Mouse (Mus musculus) left cerebral cortex, postnatal 14 days (tissue): ENCODE results near the gene Pnmt. TPM values are rescaled to one million over a fixed set of nuclear protein-coding genes. Genes with fewer than 3 reads are reported as not detected.

Experiments used
- DNase-seq, 2 experiments: peaks; one replicate each; pipeline ENCODE4 v3.0.0; 2021 to 2022; ENCODE audit warnings: low spot score in 2 of 2, mixed read lengths in 1 of 2
- intact Hi-C: fragments of 180-260 bp; cut with DNase I; formaldehyde crosslinking; loops from one replicate; pipeline ENCODE4 v1.15.1; 2025
- total RNA-seq, 2 experiments: library from RNA; stranded (reverse); gene quantifications; 2 replicates each; pipeline ENCODE4 v1.2.3; 2021

The Pnmt gene
- total RNA-seq, 2 experiments from 2014 or later: 0.78 to 1.0 TPM

DNA sequence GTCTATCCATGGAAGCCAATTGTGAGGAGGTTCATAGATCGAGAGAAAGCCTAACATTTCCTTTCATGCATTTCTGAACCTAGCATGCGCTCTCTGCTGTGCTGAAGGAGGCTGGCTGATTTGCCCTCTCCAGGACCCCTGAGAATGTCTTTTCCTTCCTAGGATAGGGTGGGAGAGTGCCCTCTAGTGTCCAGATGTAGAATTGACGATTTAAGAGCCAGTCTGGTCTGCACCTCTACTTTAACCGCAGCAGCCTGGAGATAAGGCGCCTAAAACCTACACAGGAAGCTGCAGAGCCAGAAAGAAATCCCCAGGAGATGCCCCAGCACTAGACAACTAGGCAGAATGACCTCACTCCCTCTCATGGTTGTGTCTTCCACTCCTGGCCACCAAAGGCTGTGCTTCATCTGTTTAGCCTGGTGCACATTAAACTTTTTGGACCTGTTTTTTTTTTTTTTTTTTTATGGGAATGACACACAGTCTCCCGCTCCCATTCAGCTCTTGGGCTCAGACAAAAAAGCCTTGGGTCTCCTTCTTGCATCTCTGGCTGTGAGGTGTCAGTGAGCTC is 30.4 kb upstream of the Pnmt start:
- intact Hi-C loops: no loop called here
- peak; percentile 73 to 80 for DNase-seq

DNA sequence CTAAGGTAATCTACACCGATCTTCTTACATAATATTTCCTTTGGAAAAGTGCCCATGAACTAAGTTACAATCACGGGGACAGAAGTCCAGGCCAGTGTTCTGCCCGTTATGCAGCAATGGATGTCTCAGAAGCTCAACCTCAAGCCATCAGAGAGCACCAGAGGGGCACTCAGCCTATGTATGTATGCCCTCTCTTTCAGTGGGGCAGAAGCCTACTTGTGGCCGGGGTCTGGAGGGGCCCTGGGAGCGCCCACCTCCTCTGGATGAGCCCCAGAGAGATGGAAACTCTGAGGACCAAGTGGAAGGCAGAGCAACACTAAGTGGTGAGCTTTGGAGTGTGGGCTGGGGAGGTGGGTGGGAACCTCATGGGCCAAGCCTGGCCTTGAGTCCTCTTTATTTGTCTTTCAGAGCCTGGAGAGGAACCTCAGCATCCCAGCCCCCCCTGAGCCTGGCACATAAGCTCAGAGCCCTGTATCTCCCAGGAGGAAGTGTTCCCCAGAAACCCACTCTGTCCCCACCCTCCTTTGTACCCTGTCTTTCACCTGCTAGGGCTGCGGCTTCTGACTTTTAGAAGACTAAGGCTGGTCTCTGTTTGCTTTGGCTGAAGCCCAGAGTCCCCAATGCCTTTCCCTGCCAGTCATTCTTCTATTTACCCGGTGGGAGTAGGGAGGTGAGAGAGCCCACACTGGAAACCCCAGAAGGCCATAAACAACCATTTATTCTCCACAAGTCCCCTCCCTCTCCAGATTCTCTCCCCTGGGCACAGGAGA is 29.4 kb upstream of the Pnmt start:
- no peak for DNase-seq

DNA sequence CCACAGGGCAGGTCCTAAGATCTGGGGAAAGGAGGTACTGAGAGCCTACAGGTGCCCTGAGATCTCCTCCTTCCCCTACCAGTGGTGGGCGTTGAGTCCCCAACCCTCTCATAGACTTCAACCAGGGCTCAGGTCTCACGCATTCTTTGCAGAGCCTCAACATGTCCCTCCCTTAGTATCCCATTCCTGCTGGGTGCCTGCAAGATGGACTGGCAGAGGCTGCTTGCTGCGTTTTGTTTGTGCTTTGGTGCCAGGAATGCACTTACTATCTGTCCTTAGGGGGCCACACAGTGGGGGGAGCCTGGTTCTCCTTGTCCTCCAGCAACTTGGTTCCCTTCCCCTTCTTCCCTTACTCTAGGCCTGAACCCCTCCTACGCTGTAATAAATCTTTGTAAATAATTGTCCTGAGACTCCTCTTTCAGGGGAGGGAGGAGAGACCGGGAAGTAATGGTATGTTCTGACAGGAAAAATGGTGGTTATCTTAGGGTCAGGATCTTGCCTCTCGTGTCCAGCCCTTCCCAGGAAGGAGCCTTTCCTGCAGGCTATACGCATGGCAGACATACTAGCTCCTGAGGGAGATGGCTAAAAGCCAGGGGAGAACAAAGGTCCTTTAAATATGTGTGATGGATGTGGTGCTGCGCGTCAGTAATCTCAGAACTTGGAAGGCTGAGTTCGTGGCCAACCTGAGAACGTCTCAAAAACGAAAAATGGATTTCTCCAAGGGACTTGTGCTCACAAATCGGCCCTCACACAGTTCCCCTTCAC is 28.7 kb upstream of the Pnmt start:
- no peak for DNase-seq
- intact Hi-C loops: no loop called here

More for the DNA sequence above, 29.4 kb upstream of the Pnmt start:
- intact Hi-C loops: no loop called here

DNA sequence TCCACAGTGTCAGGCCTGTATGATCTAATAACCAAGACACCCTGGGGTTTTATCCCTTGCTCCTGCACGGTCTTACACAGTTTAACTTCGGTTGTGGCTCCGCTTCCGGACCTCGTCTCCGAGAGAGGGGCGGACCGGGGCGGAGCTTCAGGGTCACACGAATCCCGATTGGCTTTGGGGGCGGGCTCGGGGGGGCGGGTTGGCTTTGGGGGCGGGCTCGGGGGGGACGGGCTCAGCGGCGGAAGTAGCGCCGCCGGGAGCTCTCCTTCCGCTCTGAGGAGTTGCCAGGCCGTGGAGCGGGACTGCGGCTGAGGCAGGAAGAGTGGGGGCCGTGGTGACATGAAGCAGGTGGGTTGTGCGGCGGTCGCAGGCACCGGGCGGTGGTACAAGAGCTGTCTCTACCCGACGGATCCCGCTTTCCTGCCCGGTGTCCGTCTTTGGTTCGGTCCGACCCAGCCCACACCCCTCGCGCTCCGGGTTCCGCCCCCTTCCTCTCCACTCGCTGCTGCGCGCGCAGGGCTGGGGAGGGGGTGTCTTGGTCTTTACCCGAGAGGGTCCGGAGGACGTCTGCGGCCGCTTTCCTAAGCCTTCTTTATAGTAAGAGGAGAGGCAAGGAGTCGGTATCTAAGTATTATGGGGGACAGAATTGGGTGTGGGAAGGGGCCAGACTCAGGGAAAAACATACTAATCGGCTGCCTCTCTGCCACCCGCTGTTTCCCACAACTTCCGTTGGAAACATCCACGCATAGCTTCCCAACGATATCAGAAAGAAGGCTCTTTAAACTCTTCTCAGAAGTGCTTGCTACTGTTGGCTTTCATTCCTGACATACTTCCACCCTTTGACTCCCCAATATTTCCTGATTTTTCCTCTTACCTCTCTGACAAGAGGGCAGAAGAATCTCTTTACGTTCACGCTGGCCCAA is 27.8 kb upstream of the Pnmt start, which contains the start of gene Stard3:
Gene Stard3 (plus strand): TSS at position 208 of the 923 bp plus-strand sequence.
- peak; percentile 87 for DNase-seq
- intact Hi-C loops: no loop called here

DNA sequence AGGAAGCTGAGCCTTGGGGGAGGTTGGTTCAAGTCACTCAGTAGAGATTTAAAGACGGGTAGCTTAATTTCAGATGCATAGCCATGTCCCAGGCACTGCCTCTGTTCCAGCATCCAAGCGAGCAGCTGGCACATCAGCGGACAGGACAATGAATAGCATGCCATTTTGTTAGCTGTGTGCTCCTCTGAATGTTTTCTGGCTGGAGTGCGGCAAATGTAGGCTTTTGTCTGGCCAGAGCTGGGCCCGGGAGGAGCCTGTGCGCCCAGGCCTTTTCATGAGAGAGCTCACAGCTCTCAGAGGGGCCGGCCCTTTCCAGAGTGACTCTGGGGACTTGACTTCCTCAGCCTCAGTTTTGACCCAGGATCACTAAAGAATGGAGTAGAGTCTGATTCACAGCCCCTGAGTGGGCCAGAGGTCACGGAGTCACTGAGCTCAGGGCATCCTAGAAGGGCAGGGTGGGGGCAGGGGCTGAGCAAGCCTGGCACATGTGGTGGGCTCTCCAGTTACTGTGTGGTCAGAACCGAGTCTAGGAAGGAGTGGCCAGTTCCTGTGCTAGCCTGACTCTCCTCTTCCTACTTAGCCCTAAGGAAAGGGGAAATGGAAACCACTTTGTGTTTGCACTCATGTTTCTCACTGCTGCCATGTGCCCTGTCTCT is 25.3 kb upstream of the Pnmt start:
- DNase-seq: no peak
- intact Hi-C loops: no loop called here

DNA sequence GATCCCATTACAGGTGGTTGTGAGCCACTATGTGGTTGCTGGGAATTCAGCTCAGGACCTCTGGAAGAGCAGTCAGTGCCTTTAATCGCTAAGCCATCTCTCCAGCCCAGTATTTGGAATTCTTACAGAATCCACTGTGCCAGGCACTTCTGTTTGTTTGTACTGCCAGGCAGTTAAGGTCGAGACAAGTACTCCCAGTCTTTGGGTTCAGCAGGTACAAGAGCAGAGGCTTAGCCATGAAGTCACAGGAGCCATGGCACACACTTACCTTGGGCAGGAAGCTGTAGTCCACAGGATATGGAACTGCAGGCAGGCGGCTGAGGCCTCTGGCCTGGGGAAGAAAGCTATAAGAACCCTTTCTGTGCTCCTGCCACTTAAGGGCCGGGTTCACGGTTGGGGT is 22.4 kb upstream of the Pnmt start:
- no peak for DNase-seq
- intact Hi-C loops: no loop called here

DNA sequence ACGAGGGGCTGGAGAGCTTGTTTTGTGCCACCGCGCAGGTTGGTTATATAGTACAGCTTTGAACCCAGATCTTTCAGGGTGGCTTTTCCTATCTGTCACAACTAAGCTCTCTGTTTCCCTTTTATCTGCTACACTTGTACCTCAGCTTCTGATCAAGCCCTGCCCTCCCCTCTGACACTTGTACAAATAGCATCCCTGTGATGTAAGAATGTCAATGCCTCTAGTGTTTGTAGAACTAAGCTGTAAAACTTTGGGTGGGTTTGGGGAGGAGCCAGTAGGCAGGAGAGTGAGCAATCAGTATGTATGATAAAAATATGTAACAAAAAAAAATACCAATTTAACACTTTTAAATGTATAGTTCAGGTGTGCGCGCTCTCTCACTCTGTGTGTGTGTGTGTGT is 21.8 kb upstream of the Pnmt start:
- intact Hi-C loops: no loop called here

DNA sequence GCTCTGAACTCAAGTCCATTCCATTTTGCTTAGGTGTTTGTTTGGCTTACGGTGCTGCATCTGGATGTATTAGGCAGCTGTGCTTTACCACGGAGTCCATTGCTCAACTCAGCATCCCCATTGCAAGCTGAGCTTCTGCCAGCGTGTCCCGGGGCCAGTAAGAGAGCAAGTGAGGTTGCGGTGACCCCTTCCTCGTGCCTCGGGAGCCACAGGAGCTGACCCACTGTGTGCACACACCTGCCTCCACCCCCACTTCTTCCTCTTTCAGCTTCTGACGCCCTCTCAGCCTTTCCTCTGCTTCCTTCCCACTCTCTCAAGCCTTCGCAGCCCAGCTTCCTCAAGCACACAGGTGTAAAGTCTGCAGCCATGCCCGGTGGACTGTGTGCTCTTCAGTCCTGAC is 20.0 kb upstream of the Pnmt start:
- no peak for DNase-seq
- intact Hi-C loops: no loop called here

More for the DNA sequence above, 21.8 kb upstream of the Pnmt start:
- no peak for DNase-seq

DNA sequence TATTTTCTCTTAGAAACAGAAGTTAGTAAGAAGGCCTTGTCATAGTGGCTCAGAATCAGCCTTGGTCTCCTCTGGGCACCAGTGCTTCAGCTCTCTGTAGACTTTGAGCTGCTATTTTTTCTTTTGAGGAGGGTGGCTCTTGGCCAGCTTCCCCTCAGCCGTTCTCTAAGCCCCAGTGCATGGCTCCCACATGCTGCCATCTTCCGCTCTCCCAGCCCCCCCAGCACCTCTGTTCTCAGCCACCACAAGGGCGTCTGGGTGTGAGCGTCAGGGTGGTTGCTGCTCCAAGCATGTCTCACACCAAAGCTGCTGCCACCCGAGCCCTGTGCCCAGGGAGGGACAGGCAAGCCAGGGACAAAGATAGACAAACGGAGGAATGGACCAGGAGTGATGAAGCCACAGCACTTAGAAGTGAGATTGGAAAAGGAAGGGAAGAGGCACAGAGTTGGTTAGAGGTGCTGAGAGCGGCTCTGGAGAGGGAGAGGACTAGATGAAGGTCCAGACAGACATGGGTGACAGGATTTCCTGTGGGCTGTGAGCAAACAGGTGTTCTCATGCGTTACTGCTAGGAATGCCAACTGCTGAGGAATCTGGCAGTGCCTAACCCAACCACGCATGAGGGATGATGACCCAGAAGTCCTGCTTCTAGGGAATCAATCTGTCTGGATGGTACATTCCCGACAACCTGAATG is 18.9 kb upstream of the Pnmt start:
- DNase-seq: peak; percentile 53 to 56
- intact Hi-C loops: no loop called here

DNA sequence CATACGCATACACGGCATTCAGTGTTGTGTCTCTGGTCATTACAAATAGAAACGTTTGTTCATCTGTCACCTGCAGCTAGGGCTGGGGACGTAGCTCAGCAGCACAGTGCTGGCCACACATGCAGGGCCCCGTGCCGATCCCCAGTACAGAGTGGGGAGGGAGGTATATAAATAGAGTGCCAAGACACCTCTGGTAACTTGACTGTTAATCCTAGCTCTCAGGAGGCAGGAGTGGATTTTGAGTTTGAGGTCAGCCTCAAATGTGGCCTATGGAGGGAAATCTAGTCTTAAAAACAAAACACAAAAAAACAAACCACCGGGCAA is 18.4 kb upstream of the Pnmt start:
- intact Hi-C loops: no loop called here
- DNase-seq: no peak

DNA sequence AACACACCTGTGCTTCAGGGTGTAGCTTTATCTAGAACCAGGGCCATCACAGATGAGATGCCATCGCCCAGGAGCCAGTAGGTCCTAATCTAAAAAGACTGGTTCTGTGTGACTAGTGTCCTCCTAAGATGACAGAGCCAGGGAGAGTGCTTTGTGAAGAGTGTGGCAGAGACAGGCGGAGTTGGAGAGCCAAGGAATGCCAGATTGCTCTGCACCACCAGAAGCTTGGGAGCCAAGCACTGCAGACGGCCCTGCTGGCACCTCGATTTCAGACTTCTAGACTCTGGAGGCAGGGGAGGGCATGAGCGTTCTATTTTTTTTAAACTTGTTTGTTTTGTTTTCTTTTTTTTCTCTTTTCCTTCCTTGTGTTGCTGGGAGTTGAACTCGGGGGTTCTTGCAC is 16.9 kb upstream of the Pnmt start:
- intact Hi-C loops: no loop called here
- DNase-seq: no peak

DNA sequence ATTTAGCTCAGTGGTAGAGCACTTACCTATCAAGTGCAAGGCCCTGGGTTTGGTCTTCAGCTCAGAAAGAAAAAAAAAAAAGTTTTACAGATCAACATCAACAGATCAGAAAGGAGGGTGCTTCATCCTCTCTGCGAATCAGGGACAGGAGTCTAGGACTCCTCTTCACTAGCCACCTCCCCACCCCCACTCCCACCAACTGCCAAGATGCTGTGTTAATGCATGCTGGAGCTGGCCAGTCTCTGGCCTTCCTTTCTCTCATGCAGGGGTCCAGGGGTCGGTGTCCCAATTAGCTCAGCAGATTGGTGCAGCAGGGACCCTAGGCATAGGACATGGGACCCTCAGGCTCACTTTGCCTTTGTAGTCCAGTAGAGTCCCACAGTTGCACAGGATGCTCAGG is 15.7 kb upstream of the Pnmt start:
- intact Hi-C loops: no loop called here
- DNase-seq: no peak

DNA sequence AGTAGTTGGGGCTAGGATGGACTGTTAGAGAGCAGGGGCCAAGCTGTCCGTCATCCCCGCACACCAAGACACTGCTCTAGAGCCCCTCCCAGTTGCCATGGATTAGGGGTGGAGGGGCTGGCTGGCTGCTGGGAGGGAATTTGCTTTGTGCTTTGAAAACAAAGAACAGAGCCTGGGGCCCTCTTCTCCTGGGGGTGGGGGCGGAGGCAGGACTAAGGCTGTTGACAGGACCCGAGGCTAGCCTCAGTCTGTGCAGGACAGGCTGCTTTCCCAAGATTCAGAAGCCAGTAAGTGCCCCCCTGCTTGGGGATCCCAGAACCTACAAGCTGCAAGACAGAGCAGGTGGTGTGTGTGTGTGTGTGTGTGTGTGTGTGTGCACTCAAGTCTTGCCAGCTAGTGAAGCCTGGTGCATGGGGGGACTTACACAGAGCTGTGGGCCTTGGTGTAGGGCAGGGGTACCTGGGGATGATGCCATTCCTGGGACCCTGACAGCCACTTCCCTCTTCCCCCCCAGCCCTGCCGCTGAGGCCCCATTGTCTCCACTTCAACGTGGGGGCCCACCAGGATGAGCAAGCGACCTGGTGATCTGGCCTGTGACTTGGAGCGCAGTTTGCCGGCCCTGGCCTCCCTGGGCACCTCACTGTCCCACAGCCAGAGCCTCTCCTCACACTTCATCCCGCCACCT is 14.6 kb upstream of the Pnmt start:
- no peak for DNase-seq
- intact Hi-C loops: loop anchor here (2.0 kb wide), 1 partner anchor 27 kb away; no protein-coding TSS in a partner anchor

DNA sequence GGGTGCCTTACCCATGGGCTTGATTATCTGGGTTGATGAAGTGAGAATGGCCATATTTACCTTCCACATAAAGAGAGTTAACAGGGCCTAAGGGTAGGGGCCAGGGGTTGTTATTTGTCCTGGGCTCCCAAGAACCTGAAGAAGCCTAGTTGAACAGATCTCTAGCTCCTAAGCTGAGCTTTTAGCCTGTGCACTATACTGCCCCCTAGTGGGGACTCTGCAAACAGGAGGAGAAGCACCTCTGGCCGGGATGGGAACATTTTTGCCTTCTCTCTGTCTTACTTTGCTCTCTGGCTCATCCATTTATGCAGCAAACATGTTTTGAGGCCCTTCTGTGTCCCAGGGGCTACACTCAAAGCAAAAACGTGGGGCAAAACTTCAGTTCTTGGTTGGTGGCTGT is 13.8 kb upstream of the Pnmt start:
- peak; percentile 54 to 72 for DNase-seq
- intact Hi-C loops: loop anchor here (2.0 kb wide), 1 partner anchor 28 kb away; no protein-coding TSS in a partner anchor

DNA sequence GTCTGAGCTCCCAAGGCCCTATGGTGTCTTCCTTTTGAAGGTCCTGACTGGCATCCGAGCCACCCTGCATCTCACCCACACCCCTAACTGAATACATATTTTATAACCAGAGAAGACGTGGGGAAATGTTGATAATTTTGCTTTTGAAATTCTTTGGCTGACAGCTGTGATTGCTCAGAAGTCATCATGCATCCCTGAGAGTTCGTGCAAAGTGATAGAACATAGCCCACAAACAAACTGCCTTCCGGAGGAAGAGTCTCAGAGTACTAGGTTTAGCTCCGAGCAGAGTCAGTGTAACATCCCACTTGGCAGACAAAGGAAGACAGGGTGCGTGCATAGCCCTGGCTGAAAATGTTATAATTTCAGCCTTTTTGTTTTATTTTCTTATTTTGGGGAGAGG is 13.0 kb upstream of the Pnmt start:
- intact Hi-C loops: loop anchor here (2.0 kb wide), 1 partner anchor 28 kb away; no protein-coding TSS in a partner anchor

DNA sequence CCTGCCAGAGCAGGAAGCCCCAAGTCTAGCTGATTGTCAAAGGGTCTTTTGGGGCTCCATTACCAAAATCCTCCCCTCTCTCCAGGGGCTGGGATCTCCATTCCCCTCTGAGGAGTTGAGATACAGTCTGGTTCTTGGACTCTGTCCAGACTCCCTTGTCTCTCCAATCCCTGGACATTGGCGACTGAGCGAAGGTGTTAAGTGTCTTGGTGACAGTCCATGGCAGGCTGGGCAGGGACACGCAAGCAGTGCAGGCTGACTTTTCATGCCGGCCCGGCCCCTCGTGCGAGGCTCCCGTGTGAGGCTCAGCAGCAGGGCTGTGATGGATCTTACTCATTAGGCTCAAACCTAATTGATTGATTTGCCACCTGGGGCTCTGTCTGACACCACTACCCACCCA is 12.0 kb upstream of the Pnmt start:
- intact Hi-C loops: no loop called here
- no peak for DNase-seq

More for the DNA sequence above, 13.0 kb upstream of the Pnmt start:
- DNase-seq: no peak

DNA sequence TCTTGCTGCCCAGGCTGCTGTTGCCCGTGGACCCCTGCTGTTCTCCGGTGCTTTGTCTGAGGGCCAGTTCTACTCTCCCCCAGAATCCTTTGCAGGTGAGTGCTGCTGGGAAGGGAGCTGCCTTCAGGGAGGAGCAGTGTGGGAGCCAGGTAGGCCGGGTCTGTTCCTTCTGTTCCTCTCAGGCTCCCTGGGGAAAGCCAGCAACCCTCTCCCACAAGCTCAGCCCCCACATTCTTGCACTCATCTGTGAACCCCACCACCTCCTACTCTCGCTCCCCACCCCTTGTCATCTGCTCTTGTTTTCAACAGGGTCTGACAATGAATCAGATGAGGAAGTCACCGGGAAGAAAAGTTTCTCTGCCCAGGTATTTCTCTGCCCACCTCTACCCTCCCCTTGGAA is 9.5 kb upstream of the Pnmt start:
- intact Hi-C loops: no loop called here
- DNase-seq: no peak

DNA sequence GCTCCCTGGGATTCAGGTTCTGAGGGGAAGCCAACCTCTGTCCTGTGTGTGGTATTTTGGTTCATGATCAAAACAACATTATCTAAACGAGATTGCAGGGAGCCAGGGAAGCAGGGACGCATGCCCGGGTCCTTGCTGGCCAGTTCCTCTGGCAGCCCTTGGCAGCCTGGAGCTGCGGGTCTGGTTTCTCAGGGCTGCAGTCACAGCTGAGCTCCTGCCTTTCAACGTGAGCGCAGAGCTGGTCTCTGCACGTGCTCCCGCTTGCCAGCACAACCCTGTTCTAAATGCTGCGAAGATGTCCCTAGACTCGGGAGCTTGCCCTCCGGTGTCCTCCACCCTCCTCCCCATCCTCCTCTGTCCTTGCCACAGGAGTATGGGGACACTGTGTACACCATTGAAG is 8.5 kb upstream of the Pnmt start:
- intact Hi-C loops: no loop called here

More for the DNA sequence above, 8.5 kb upstream of the Pnmt start:
- no peak for DNase-seq
